Mouse (Mus musculus) adrenal gland, postnatal 0 days (tissue): ENCODE data around the gene Lypd1. TPM values are rescaled to one million over a fixed set of nuclear protein-coding genes. Genes with fewer than 3 reads are reported as not detected.

Source experiments
- polyA plus RNA-seq: library from polyadenylated mRNA; unstranded; fragments of >200 nt; fragmentation: Nextera tagmentation; extraction: Ambion mirVana; gene quantifications from 2 replicates; pipeline ENCODE4 v1.2.1, GENCODE M21; 2015

The Lypd1 gene
- polyA plus RNA-seq = 5.0 and 15.6 TPM in 2 replicates

DNA sequence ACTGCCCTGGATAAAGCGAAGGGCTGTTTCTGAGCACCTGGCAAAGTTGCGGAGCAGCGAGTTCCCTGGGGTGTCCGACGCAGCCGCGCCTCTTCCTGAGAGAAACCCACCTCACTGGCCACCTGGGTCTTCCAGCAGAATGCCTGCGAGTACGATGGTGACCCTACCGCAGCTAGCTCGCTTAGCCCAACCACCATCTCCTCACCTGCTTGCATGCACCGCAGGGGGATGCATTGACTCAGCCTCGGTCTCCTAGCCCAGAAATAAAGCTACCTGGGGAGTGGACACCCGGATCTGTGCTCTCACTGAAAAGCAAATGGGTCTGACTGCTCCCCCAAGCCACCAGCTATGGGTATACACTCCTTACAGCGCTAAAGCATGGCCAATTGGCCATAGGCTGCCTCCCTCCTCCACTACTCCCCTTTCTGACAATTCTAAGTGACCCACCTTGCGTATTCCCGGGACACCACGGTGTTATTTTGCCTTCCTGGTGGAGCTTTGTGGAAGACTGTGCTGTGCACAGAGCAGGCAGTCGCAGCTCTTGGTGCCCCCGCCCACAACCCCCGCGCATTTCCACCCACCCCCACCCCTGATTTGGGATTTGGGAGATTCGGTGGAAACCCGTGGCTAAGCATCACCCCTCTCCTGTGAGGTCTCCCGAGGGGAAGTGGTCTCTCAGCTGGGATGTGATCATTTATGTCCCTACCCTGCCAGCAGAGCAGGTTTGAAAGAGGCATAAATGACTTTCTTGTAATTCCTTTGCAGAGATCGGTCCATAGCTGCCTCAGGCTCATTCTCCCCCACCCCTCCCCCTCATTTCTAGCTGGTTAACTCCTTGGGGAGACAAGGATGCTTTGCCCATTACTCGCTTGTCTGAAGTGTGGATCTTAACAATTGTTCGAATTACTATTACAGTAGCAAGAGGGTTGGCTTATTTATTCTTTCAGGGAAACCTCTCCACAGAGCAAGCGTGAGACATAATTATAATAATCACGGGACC is at the start of gene Lypd1:
Gene Lypd1, minus strand, starts transcription at position 501 of the 1,000 bp plus-strand sequence.

Other genes with a start within 250 kb of the Lypd1 start
- 0.47 and 0.62 TPM in 2 replicates for gene Gpr39, start 236.1 kb downstream of the Lypd1 start, polyA plus RNA-seq